In genomic region chr15:57644331-57644953, GRCm38 (mm10) we compare ENCODE assay signal across 9 mouse cellular contexts.
DNase-seq lines count a peak whose midpoint lies in the region; ATAC-seq and TF ChIP-seq lines count a peak whose summit lies in the region.
"Had no signal": no experiment of that assay in that cellular context is flagged by ENCODE, and none has a peak within 500 bp of the region (broad histone marks: within the 10 kb centered on the region; RNA-seq: fewer than 3 reads in every experiment).

No protein-coding gene starts in this region.

- no peak overlapping the region for H3K9ac ChIP-seq in liver, embryonic 12.5 days
- H3K9ac ChIP-seq in hindbrain, embryonic 16.5 days (ENCODE audit: low read depth, low read length), result no peak overlapping the region
- H3K9ac ChIP-seq: neural tube, embryonic 12.5 days had no signal

- H3K27ac ChIP-seq in liver, embryonic 12.5 days, result no peak overlapping the region
- no peak overlapping the region for H3K27ac ChIP-seq in cortical plate, adult 2 months (ENCODE audit: insufficient read depth, low read length)
- no peak overlapping the region for H3K27ac ChIP-seq in hindbrain, embryonic 16.5 days (ENCODE audit: low read depth, low read length)
- H3K27ac ChIP-seq: neural tube, embryonic 12.5 days had no signal

- no peak for ATAC-seq in liver, embryonic 12.5 days
- peak; percentile 42; the same call in 1 of the 2 replicates for ATAC-seq in hindbrain, embryonic 16.5 days

- no peak overlapping the region for H3K4me2 ChIP-seq in liver, embryonic 12.5 days
- no peak overlapping the region for H3K4me2 ChIP-seq in hindbrain, embryonic 16.5 days (ENCODE audit: low read length)
- H3K4me2 ChIP-seq: neural tube, embryonic 12.5 days had no signal

- H3K9me3 ChIP-seq in liver, embryonic 12.5 days (replicated peaks), result no peaks in the 10 kb centered on the region
- H3K9me3 ChIP-seq in hindbrain, embryonic 16.5 days (ENCODE audit: control insufficient read depth, low read length), result no peaks in the 10 kb centered on the region
- H3K9me3 ChIP-seq: neural tube, embryonic 12.5 days had no signal

- peak; percentile 44; the same call in 1 of the 2 replicates for TF ChIP-seq CTCF in cortical plate, adult 2 months (IDR thresholded peaks at IDR 0.05; ENCODE audit: extremely low read depth, insufficient read depth, low read length)

- H3K36me3 ChIP-seq in liver, embryonic 12.5 days, result no peaks in the 10 kb centered on the region
- no peaks in the 10 kb centered on the region for H3K36me3 ChIP-seq in hindbrain, embryonic 16.5 days (ENCODE audit: control insufficient read depth, insufficient read depth, low read length)
- H3K36me3 ChIP-seq: neural tube, embryonic 12.5 days had no signal

- no peak overlapping the region for H3K4me3 ChIP-seq in liver, embryonic 12.5 days
- no peak overlapping the region for H3K4me3 ChIP-seq in cortical plate, adult 2 months (ENCODE audit: insufficient read depth, low read length)
- H3K4me3 ChIP-seq in hindbrain, embryonic 16.5 days (ENCODE audit: low read length), result no peak overlapping the region
- H3K4me3 ChIP-seq: neural tube, embryonic 12.5 days had no signal

- no peak for TF ChIP-seq POLR2A in cortical plate, adult 2 months (IDR thresholded peaks at IDR 0.05; ENCODE audit: extremely low read depth, insufficient read depth, low read length)

- DNase-seq in liver, result peak; percentile 13
- DNase-seq in MEL-GATA-1-ER (ENCODE audit: extremely low read depth, low read depth), result peak; percentile 14
- DNase-seq in lung, postnatal 14 days, result peak; percentile 58
- peak; percentile 42 for DNase-seq in thymus, postnatal 25 days
- DNase-seq in cerebellum, postnatal 36 days, result no peak

- H3K4me1 ChIP-seq in liver, embryonic 12.5 days, result no peaks in the 10 kb centered on the region
- H3K4me1 ChIP-seq in cortical plate, adult 2 months (ENCODE audit: control insufficient read depth, insufficient read depth, low read length), result no peaks in the 10 kb centered on the region
- H3K4me1 ChIP-seq in hindbrain, embryonic 16.5 days (ENCODE audit: control insufficient read depth, insufficient read depth, low read depth, low read length), result no peaks in the 10 kb centered on the region
- H3K4me1 ChIP-seq: neural tube, embryonic 12.5 days had no signal

- WGBS in liver, embryonic 12.5 days (ENCODE audit: insufficient replicate concordance), result 48% methylated on average over 11 of the region's 11 CpGs
- 66% methylated on average over 11 of the region's 11 CpGs for WGBS in hindbrain, embryonic 16.5 days

- H3K27me3 ChIP-seq in liver, embryonic 12.5 days (replicated peaks), result no peaks in the 10 kb centered on the region
- no peaks in the 10 kb centered on the region for H3K27me3 ChIP-seq in hindbrain, embryonic 16.5 days (replicated peaks; ENCODE audit: control insufficient read depth, insufficient read depth, low read length)
- H3K27me3 ChIP-seq: neural tube, embryonic 12.5 days had no signal

Comparison
In these comparisons a context has a peak if more than half of its experiments do, and no peak if none do; other contexts are left out.
1. DNase-seq: peak in liver (single experiment), MEL-GATA-1-ER (single experiment), lung, postnatal 14 days (single experiment) and thymus, postnatal 25 days (single experiment); none in cerebellum, postnatal 36 days (0 of 2).